Mouse (Mus musculus) limb, embryonic 15.5 days (tissue): ENCODE measurements around the gene Dpp6. TPM values are rescaled to one million over a fixed set of nuclear protein-coding genes. Genes with fewer than 3 reads are reported as not detected.

Experiments
- ATAC-seq: fragments of 200-750 bp; cut with Nextera tagmentation; 2 replicates; pipeline ENCODE4 v1.8.0; 2017; ENCODE audit warnings: low read depth, moderate TSS enrichment; ENCODE audit not compliant: insufficient number of reproducible peaks, low FRiP score, low TSS enrichment
- H3K27ac ChIP-seq: fragments of 300-500 bp; sonication (generic); 2 replicates; pipeline ENCODE4 v1.5.1; 2015; ENCODE audit warnings: moderate library complexity, mild to moderate bottlenecking, inconsistent platforms
- H3K27me3 ChIP-seq: fragments of 300-500 bp; sonication (generic); 2 replicates; pipeline ENCODE4 v1.6.1; 2015; ENCODE audit warnings: inconsistent platforms
- H3K36me3 ChIP-seq: fragments of 300-500 bp; sonication (generic); 2 replicates; pipeline ENCODE4 v1.6.1; 2015; ENCODE audit warnings: inconsistent platforms
- H3K4me1 ChIP-seq: fragments of 300-500 bp; sonication (generic); 2 replicates; pipeline ENCODE4 v1.6.1; 2015; ENCODE audit warnings: inconsistent platforms
- H3K4me2 ChIP-seq: fragments of 300-500 bp; sonication (generic); 2 replicates; pipeline ENCODE4 v1.6.1; 2015; ENCODE audit warnings: mild to moderate bottlenecking, inconsistent platforms
- H3K4me3 ChIP-seq: fragments of 300-500 bp; sonication (generic); 2 replicates; pipeline ENCODE4 v1.5.1; 2015; ENCODE audit warnings: mild to moderate bottlenecking, inconsistent platforms
- H3K9ac ChIP-seq: fragments of 300-500 bp; sonication (generic); 2 replicates; pipeline ENCODE4 v1.6.1; 2015; ENCODE audit warnings: inconsistent platforms
- H3K9me3 ChIP-seq: fragments of 300-500 bp; sonication (generic); 2 replicates; pipeline ENCODE4 v1.6.1; 2016; ENCODE audit warnings: inconsistent platforms
- WGBS: fragments of 180-500 bp; shearing (Covaris S2); methylation state at CpG from one replicate; pipeline ENCODE4 v1.1.7; 2015; 5-methylcytosine and 5-hydroxymethylcytosine counted together
- polyA plus RNA-seq: library from polyadenylated mRNA; unstranded; fragments of >200 nt; fragmentation: Nextera tagmentation; extraction: Ambion mirVana; gene quantifications from 2 replicates; pipeline ENCODE4 v1.2.1, GENCODE M21; 2015

Dpp6 gene
- polyA plus RNA-seq = 1.8 and 1.9 TPM in 2 replicates

- no peaks in the 10 kb centered on the region for H3K9me3 ChIP-seq
- no peak for ATAC-seq
- H3K4me1 ChIP-seq = peaks cover 4% of the 10 kb centered on the region; the same call in 1 of the 2 replicates
- peaks cover 27% of the 10 kb centered on the region for H3K27me3 ChIP-seq
- no peak within 1 kb of the TSS for H3K9ac ChIP-seq
- H3K4me3 ChIP-seq = peak within 1 kb of the TSS; percentile 25
- H3K36me3 ChIP-seq = no peaks in the 10 kb centered on the region
- H3K4me2 ChIP-seq = peak within 1 kb of the TSS; percentile 49
- WGBS = 3% methylated on average over 48 of the region's 48 CpGs
- no peak within 1 kb of the TSS for H3K27ac ChIP-seq
Observed at GRCm38 (mm10) chr5:26816975-26817941, at the start of gene Dpp6. Gene Dpp6, plus strand, starts transcription at chr5:26817203.

DNA sequence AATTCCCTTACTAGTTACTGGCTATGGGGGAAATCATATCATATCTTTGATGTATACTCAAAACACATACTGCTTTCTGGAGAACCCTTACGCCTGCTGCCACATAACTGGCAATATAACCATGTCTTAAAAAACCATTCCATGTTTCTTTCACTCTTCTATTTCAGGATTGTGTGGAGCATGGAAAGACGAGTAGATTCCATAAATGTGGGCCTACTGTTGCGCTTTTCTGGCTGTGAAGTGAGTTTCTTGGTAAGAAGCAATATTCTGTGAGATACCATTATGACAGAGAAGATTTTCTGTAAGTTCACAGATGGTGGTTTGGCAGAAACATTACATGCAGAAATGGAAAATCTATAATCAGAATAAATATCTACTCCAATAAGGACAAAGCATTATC, 33.0 kb upstream of the Dpp6 start:
- Histone ChIP-seq H3K27ac (no peak overlapping the region), H3K4me2 (no peak overlapping the region), H3K27me3 (no peaks in the 10 kb centered on the region), H3K9ac (no peak overlapping the region), H3K4me1 (no peaks in the 10 kb centered on the region), H3K36me3 (no peaks in the 10 kb centered on the region), H3K9me3 (no peaks in the 10 kb centered on the region), H3K4me3 (no peak overlapping the region)
- WGBS = 76% methylated on average over 3 of the region's 3 CpGs
- ATAC-seq = no peak

GRCm38 (mm10) chr5:26795524-26795923, 21.5 kb upstream of the Dpp6 start:
- no peak overlapping the region for H3K4me2 ChIP-seq
- 96% methylated on average over 2 of the region's 2 CpGs for WGBS

DNA sequence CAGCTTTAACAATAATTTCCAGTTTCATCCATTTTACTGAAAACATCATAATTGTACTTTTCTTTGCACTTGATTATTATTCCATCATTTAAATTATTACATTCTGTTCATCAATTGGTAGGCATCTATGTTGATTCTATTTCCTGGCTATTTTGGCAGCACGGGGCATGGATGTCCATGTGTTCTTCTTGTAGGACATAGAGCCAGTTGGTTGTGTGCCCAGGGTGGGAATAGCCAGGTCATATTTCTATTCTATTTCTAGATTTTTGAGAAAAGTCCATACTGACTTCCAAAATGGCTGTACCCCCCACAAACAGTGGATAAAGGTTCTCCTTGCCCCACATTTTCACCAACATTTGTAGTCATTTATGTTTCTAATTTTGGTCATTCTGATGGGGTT, 19.0 kb downstream of the Dpp6 start:
- Histone ChIP-seq H3K9me3 (no peaks in the 10 kb centered on the region), H3K9ac (no peak overlapping the region), H3K27ac (no peak overlapping the region), H3K27me3 (no peaks in the 10 kb centered on the region), H3K36me3 (no peaks in the 10 kb centered on the region), H3K4me1 (no peaks in the 10 kb centered on the region), H3K4me2 (no peak overlapping the region), H3K4me3 (no peak overlapping the region)
- no peak for ATAC-seq
- WGBS = 81% methylated on average over 1 of the region's 1 CpGs

More at GRCm38 (mm10) chr5:26795524-26795923, 21.5 kb upstream of the Dpp6 start:
- Histone ChIP-seq H3K4me3 (no peak overlapping the region), H3K4me1 (no peaks in the 10 kb centered on the region), H3K9me3 (no peaks in the 10 kb centered on the region), H3K27ac (no peak overlapping the region), H3K27me3 (no peaks in the 10 kb centered on the region), H3K9ac (no peak overlapping the region), H3K36me3 (no peaks in the 10 kb centered on the region)
- ATAC-seq = no peak

GRCm38 (mm10) chr5:26841151-26841550, 24.1 kb downstream of the Dpp6 start:
- Histone ChIP-seq H3K9ac (no peak overlapping the region), H3K9me3 (no peaks in the 10 kb centered on the region), H3K27ac (no peak overlapping the region), H3K4me2 (no peak overlapping the region), H3K4me3 (no peak overlapping the region), H3K36me3 (no peaks in the 10 kb centered on the region), H3K4me1 (no peaks in the 10 kb centered on the region), H3K27me3 (no peaks in the 10 kb centered on the region)
- no peak for ATAC-seq
- 23% methylated on average over 4 of the region's 4 CpGs for WGBS

- H3K9me3 ChIP-seq = no peaks in the 10 kb centered on the region
- no peak overlapping the region for H3K4me2 ChIP-seq
- no peaks in the 10 kb centered on the region for H3K27me3 ChIP-seq
- WGBS = 66% methylated on average over 4 of the region's 4 CpGs
- no peaks in the 10 kb centered on the region for H3K4me1 ChIP-seq
- H3K4me3 ChIP-seq = no peak overlapping the region
- H3K36me3 ChIP-seq = no peaks in the 10 kb centered on the region
- no peak overlapping the region for H3K9ac ChIP-seq
- no peak for ATAC-seq
- no peak overlapping the region for H3K27ac ChIP-seq
Observed at GRCm38 (mm10) chr5:26854746-26855145, 37.7 kb downstream of the Dpp6 start.

GRCm38 (mm10) chr5:26875449-26875848, 58.4 kb downstream of the Dpp6 start:
- no peak for ATAC-seq
- H3K4me1 ChIP-seq = no peaks in the 10 kb centered on the region
- H3K9ac ChIP-seq = no peak overlapping the region
- H3K36me3 ChIP-seq = no peaks in the 10 kb centered on the region
- H3K4me2 ChIP-seq = no peak overlapping the region
- H3K9me3 ChIP-seq = no peaks in the 10 kb centered on the region
- H3K27ac ChIP-seq = no peak overlapping the region
- H3K27me3 ChIP-seq = no peaks in the 10 kb centered on the region
- H3K4me3 ChIP-seq = no peak overlapping the region

DNA sequence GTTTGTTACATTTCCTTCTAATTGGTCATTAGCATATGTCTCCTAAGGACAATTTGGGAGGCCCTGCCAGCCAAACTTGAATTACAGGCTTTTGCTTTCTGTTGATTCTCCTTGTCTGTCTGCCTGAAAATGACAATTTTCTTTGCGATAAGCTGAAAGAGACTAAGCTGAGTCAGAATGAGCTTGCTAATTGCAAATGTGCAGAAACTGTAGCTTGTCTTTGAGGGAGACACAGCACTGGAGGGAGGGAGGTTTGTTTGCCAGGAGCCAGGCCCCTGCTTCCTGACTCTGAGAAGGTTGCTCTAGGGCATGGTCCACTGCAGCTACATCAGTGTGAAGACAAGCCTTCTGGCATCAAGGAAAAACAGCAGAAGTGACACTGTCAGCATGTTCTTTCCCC, 70.5 kb downstream of the Dpp6 start:
- H3K36me3 ChIP-seq = no peaks in the 10 kb centered on the region
- H3K27me3 ChIP-seq = no peaks in the 10 kb centered on the region
- H3K4me1 ChIP-seq = no peaks in the 10 kb centered on the region
- H3K9me3 ChIP-seq = no peaks in the 10 kb centered on the region
- no peak overlapping the region for H3K27ac ChIP-seq
- 84% methylated on average over 1 of the region's 1 CpGs for WGBS
- ATAC-seq = no peak
- H3K9ac ChIP-seq = no peak overlapping the region
- H3K4me3 ChIP-seq = no peak overlapping the region
- H3K4me2 ChIP-seq = no peak overlapping the region

DNA sequence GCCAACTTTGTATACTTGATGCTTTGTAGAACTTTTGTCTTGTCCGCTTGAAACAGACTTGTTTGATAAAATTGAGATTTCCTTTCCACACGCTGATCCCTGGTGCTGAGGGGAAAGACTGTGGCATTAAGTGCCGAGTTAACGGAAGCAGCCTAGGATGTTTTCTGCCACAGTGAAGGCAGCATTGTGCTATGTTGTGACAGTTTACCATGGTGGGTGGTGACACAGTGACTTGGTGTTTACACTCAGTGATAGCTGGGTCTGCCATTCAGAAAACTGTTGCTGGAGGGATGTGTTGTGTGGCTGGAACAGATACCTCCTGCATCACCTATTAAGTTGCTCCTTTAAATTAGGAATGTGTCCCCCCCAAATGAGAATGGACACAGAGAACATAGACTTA, 71.1 kb downstream of the Dpp6 start:
- Histone ChIP-seq H3K4me3 (no peak overlapping the region), H3K27ac (no peak overlapping the region), H3K4me1 (no peaks in the 10 kb centered on the region), H3K9ac (no peak overlapping the region), H3K4me2 (no peak overlapping the region), H3K27me3 (no peaks in the 10 kb centered on the region), H3K9me3 (no peaks in the 10 kb centered on the region), H3K36me3 (no peaks in the 10 kb centered on the region)
- 81% methylated on average over 4 of the region's 4 CpGs for WGBS
- ATAC-seq = no peak

GRCm38 (mm10) chr5:26894346-26894745, 77.3 kb downstream of the Dpp6 start:
- ATAC-seq = no peak
- no peak overlapping the region for H3K9ac ChIP-seq
- H3K36me3 ChIP-seq = no peaks in the 10 kb centered on the region
- H3K4me1 ChIP-seq = no peaks in the 10 kb centered on the region
- no peaks in the 10 kb centered on the region for H3K9me3 ChIP-seq
- no peaks in the 10 kb centered on the region for H3K27me3 ChIP-seq
- no peak overlapping the region for H3K4me2 ChIP-seq
- 16% methylated on average over 3 of the region's 3 CpGs for WGBS
- H3K4me3 ChIP-seq = no peak overlapping the region
- no peak overlapping the region for H3K27ac ChIP-seq

DNA sequence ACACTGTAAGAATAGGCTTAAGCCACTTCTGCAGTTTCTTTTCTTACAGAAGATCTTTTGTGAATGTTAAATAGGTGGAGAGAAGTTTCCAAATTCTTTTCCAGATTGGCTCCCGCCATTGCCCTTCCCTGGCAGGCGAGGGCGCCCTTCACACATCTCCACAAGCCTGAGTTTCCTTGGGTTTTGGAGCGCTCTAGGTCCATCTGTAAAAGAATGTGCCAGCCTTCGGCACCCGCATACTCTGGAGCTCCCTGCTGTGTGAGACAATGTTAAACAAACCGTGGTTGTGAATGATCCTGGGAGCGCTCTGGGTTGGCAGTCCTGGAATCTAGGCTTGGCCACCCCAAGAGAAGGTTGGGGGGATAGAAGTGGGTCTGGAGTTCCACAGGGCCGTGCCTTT, 86.8 kb downstream of the Dpp6 start:
- 6% methylated on average over 9 of the region's 9 CpGs for WGBS
- H3K36me3 ChIP-seq = no peaks in the 10 kb centered on the region

DNA sequence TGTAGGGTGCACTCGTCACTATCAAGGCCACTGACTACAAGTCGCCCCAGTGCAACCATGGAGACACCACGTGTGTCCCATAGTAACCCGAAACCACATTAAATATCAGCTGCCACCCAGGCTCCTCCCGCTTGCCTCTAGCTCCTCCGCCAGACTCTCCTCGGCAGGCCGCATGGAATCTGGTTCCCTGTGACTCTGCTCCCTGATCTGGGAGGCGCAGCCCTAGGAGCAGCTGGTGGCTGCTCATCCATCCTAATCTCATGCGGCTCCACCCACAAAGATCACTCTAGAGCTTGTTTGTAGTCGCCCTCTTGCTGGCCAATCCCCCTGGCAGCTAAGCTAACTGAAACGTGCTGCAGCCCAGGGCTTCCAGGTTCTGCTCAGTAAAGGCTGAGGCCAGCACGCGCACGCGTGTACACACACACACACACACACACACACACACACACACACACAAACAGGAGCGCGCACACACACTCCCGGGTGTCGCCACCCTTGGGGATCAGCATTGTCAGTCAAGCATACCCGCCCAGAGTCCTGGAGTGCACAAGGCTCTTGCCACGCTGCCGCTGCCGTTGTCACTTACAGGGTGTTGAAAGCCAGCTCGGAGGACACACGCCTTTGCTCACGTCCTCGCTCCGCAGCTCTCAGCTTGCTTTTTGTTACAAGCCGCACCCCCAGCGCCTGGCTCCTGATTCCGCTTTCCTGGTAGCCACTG, 87.5 kb downstream of the Dpp6 start:
- H3K27ac ChIP-seq = no peak overlapping the region
- no peaks in the 10 kb centered on the region for H3K9me3 ChIP-seq
- H3K4me3 ChIP-seq = peak overlapping the region; percentile 28
- H3K27me3 ChIP-seq = peaks cover 12% of the 10 kb centered on the region; the same call in 1 of the 2 replicates
- ATAC-seq = peak; percentile 75
- peaks cover 14% of the 10 kb centered on the region for H3K4me1 ChIP-seq
- peak overlapping the region; percentile 54 for H3K4me2 ChIP-seq
- no peaks in the 10 kb centered on the region for H3K36me3 ChIP-seq
- under 1% methylated on average over 32 of the region's 32 CpGs for WGBS
- no peak overlapping the region for H3K9ac ChIP-seq

More for the DNA sequence above, 86.8 kb downstream of the Dpp6 start:
- peaks cover 12% of the 10 kb centered on the region; the same call in 1 of the 2 replicates for H3K27me3 ChIP-seq
- no peak overlapping the region for H3K4me3 ChIP-seq
- no peak overlapping the region for H3K27ac ChIP-seq
- H3K4me1 ChIP-seq = peaks cover 14% of the 10 kb centered on the region
- H3K9me3 ChIP-seq = no peaks in the 10 kb centered on the region
- H3K4me2 ChIP-seq = peak overlapping the region; percentile 54; the same call in 1 of the 2 replicates
- no peak overlapping the region for H3K9ac ChIP-seq
- ATAC-seq = peak; percentile 44; the same call in 1 of the 2 replicates
